Mouse (Mus musculus) neural tube, postnatal 0 days (tissue): ENCODE data around the gene Olfr55. TPM values are rescaled to one million over a fixed set of nuclear protein-coding genes. Genes with fewer than 3 reads are reported as not detected.

Experiments used
- polyA plus RNA-seq: library from polyadenylated mRNA; unstranded; fragments of >200 nt; fragmentation: Nextera tagmentation; extraction: Ambion mirVana; gene quantifications from 2 replicates; pipeline ENCODE4 v1.2.1, GENCODE M21; 2015

Gene Olfr55
- 0.04 and 0.06 TPM in 2 replicates for polyA plus RNA-seq

GRCm38 (mm10) chr17:33168147-33168546, at the start of gene Olfr55:
Olfr55 (plus strand) TSS chr17:33168447.

GRCm38 (mm10) chr17:33139261-33139820, 28.9 kb upstream of the Olfr55 start, which contains the start of gene Morc2b:
Morc2b (minus strand) TSS chr17:33139683.

GRCm38 (mm10) chr17:33191002-33191401, 22.8 kb downstream of the Olfr55 start, which contains the start of gene Olfr239:
Olfr239 (plus strand) TSS chr17:33191302.

GRCm38 (mm10) chr17:33221590-33221989, 53.3 kb downstream of the Olfr55 start, which contains the start of gene Olfr1564:
Olfr1564 (minus strand) TSS chr17:33221690.

Other genes with a start within 250 kb of the Olfr55 start
- gene Cyp4f13, start 221.0 kb upstream of the Olfr55 start, polyA plus RNA-seq = 10.5 and 11.3 TPM in 2 replicates
- gene Zfp472, start 202.6 kb upstream of the Olfr55 start, polyA plus RNA-seq = 5.2 and 5.9 TPM in 2 replicates
- gene Zfp952, start 175.3 kb upstream of the Olfr55 start, polyA plus RNA-seq = 11.7 and 13.2 TPM in 2 replicates
- gene Zfp763, start 135.0 kb upstream of the Olfr55 start, polyA plus RNA-seq = 15.2 and 18.3 TPM in 2 replicates
- gene 4921501E09Rik, start 100.4 kb upstream of the Olfr55 start, polyA plus RNA-seq = not detected in 2 replicates
- gene Zfp563, start 79.1 kb upstream of the Olfr55 start, polyA plus RNA-seq = 14.7 and 17.0 TPM in 2 replicates
- 0.57 and 0.78 TPM in 2 replicates for gene Morc2b, start 28.8 kb upstream of the Olfr55 start, polyA plus RNA-seq
- gene Olfr239, start 22.9 kb downstream of the Olfr55 start, polyA plus RNA-seq = not detected in 2 replicates
- gene Olfr1564, start 53.2 kb downstream of the Olfr55 start, polyA plus RNA-seq = 0.09 TPM in 1 of 2 replicates, not detected in the other
- 15.8 and 17.3 TPM in 2 replicates for gene Zfp955a, start 86.7 kb downstream of the Olfr55 start, polyA plus RNA-seq
- gene Olfr63, start 96.2 kb downstream of the Olfr55 start, polyA plus RNA-seq = 0.04 TPM in 1 of 2 replicates, not detected in the other
- gene Zfp955b, start 121.1 kb downstream of the Olfr55 start, polyA plus RNA-seq = 16.7 and 18.2 TPM in 2 replicates
- gene Zfp81, start 190.4 kb downstream of the Olfr55 start, polyA plus RNA-seq = 8.5 and 10.0 TPM in 2 replicates
- gene Zfp101, start 226.2 kb downstream of the Olfr55 start, polyA plus RNA-seq = 7.2 and 7.4 TPM in 2 replicates